Mouse (Mus musculus) spleen, postnatal 4 days (tissue): Measurements from ENCODE around the gene Ccl19.
"Not testable (repeated sequence)": the region's sequence is repeated elsewhere in the genome, so short reads cannot be mapped to it uniquely, and the experiment has no call there.

ENCODE experiments used
- DNase-seq, 2 experiments: peaks; one replicate each; pipeline ENCODE4 v3.0.0; 2022; ENCODE audit warnings: low spot score in 2 of 2

Gene Ccl19

DNA sequence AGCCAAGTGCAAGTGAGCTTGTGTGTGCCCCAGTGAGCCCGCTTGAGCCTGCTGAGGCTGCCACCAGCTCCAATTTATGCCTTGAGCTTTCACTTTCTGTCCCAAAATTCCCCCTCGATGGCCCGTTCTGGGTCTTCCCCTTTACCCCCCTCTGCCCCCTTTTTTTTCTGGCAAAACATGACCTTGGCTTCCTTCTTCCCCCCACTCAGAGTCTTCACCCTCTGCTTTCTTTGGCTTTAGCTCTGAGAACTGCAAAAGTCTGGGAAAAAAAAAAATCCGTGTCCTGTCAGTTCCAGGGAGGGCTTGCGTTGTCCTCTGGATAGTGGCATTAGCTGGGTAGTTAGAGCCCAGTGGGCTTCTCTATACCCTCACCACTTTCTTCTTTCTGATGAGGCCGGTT lies at the start of gene Ccl19:
Ccl19 (minus strand) TSS at position 101 of the 400 bp plus-strand sequence.
- DNase-seq, result not testable (repeated sequence)

DNA sequence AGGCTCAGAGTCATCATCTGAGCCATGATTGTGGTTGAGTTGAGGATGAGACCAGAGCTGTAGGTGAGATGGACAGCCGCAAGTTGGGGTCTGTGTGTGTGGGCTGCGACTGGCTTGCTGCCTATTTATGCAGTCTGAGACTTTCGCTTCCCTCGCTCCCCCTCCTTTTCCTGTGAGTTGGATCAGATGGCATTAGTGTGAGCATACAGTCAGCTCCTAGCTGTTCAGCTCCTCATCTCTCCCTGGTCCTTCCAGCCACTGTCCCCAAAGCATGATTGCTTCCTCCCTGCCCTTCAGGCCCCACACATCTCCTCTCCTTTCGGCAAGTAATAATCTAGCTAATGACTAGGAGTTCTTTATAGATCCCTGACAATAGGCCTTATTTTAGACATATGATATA lies 17.5 kb upstream of the Ccl19 start, which contains the start of gene Ccl21a:
Ccl21a (minus strand) TSS at position 101 of the 400 bp plus-strand sequence.
- not testable (repeated sequence) for DNase-seq

DNA sequence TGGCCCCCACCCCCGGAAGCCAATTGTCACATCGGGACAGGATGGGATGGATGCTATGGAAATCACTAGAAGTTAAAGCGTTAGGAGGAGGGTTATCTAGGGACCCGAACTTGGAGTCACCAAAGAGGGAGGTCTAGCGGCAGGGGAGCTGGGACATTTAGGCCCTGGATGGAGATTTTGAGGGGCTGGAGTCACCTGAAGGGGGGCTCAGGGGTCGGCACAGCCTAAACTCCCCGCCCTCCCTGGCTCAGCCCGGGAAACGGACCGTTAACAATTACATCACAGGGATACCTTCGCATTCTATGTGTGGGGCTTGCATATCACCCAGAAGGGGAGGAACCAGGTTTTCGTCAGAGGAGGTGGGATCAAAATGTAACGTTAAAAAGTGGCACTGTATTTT lies 21.1 kb downstream of the Ccl19 start, which contains the start of gene 4930578G10Rik:
4930578G10Rik (plus strand) TSS at position 301 of the 400 bp plus-strand sequence.
- not testable (repeated sequence) for DNase-seq
